Mouse (Mus musculus): ENCODE measurements at regions not wholly inside any gene's neighbourhood (a gene's known extent, or its start where the extent isn't known, plus 50 kb on each side); places are given as distances from the start of the nearest gene placed in this dataset.

GRCm38 (mm10) chr13:34800906-34801305 lies 66.3 kb downstream of the Fam50b start:
- Histone ChIP-seq H3K27ac (replicated peaks; ENCODE audit: low read depth, low read length) (no peak overlapping the region), H3K4me2 (ENCODE audit: low read length) (no peak overlapping the region), H3K9ac (replicated peaks; ENCODE audit: low read length) (no peak overlapping the region), H3K27me3 (ENCODE audit: control insufficient read depth, insufficient read depth, low read length) (no peaks in the 10 kb centered on the region), H3K4me3 (replicated peaks; ENCODE audit: low read depth, low read length) (no peak overlapping the region), H3K4me1 (ENCODE audit: control insufficient read depth, insufficient read depth, low read length) (no peaks in the 10 kb centered on the region), H3K36me3 (ENCODE audit: control insufficient read depth, insufficient read depth, low read length) (no peaks in the 10 kb centered on the region), H3K9me3 (ENCODE audit: control insufficient read depth, low read length) (no peaks in the 10 kb centered on the region)
- 54% methylated on average over 5 of the region's 5 CpGs for WGBS
- no peak for DNase-seq
- no peak for ATAC-seq (ENCODE audit: low FRiP score, low TSS enrichment)

DNA sequence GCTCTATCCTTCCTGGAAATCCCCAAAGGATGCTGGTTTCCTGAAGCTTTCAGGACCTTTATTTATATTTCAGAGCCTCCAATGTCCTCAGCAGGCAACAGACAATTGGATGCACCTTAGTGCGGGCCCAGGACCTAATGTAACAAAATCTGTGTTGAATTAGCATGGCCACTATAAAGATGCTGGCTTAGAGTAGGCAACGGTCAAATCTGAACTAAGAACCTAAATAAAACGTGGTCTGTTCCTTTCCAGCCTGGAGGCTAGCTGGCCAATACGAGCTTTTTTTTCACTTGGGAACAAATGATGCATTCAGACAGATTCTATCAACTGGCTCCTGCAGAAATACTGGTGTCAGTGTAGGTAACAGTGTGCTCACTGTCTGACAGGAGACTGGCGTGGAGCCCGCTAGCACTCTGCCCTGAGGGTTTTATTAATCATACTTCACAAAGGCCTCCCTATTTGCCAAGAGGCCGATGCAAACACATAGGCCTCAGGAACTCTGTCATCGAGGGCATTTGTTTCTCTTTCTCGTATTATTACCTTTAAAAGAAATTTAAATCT lies 68.5 kb upstream of the Prpf4b start:
- no peak overlapping the region for H3K4me2 ChIP-seq (ENCODE audit: low read length)
- no peaks in the 10 kb centered on the region for H3K27me3 ChIP-seq (ENCODE audit: control insufficient read depth, insufficient read depth, low read length)
- DNase-seq, result peak; percentile 70
- no peak overlapping the region for H3K4me3 ChIP-seq (replicated peaks; ENCODE audit: low read depth, low read length)
- 33% methylated on average over 9 of the region's 9 CpGs for WGBS
- peaks cover 4% of the 10 kb centered on the region; the same call in 1 of the 2 replicates for H3K4me1 ChIP-seq (ENCODE audit: control insufficient read depth, insufficient read depth, low read length)
- H3K9me3 ChIP-seq (ENCODE audit: control insufficient read depth, low read length), result no peaks in the 10 kb centered on the region
- no peaks in the 10 kb centered on the region for H3K36me3 ChIP-seq (ENCODE audit: control insufficient read depth, insufficient read depth, low read length)
- no peak overlapping the region for H3K9ac ChIP-seq (replicated peaks; ENCODE audit: low read length)
- H3K27ac ChIP-seq (replicated peaks; ENCODE audit: low read depth, low read length), result peak overlapping the region; percentile 49
- ATAC-seq (ENCODE audit: low FRiP score, low TSS enrichment), result peak; percentile 43; the same call in 1 of the 2 replicates

DNA sequence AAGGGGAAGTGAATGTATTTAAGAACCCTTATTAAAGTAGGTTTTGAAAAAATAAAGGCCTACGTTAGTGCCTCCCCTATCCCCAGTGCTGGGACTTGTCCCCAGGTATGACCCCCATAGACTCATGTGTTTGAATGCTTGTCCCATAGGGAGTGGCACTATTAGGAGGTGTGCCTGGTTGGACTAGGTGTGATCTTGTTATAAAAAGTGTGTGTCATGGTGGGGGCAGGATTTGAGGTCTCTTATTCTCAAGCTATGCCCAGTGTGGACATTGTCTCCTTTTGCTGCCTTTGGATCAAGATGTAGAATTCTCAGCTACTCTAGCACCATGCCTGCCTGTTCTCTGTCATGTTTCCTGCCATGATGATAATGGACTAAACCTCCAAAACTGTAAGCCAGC lies 65.6 kb upstream of the Prpf4b start:
- Histone ChIP-seq H3K27ac (replicated peaks; ENCODE audit: low read depth, low read length) (no peak overlapping the region), H3K4me2 (ENCODE audit: low read length) (no peak overlapping the region), H3K4me3 (replicated peaks; ENCODE audit: low read depth, low read length) (no peak overlapping the region), H3K4me1 (ENCODE audit: control insufficient read depth, insufficient read depth, low read length) (peaks cover 4% of the 10 kb centered on the region), H3K9me3 (ENCODE audit: control insufficient read depth, low read length) (no peaks in the 10 kb centered on the region), H3K27me3 (ENCODE audit: control insufficient read depth, insufficient read depth, low read length) (no peaks in the 10 kb centered on the region), H3K9ac (replicated peaks; ENCODE audit: low read length) (no peak overlapping the region), H3K36me3 (ENCODE audit: control insufficient read depth, insufficient read depth, low read length) (no peaks in the 10 kb centered on the region)
- ATAC-seq (ENCODE audit: low FRiP score, low TSS enrichment) (no peak), DNase-seq (no peak)
- 92% methylated on average over 1 of the region's 1 CpGs for WGBS

DNA sequence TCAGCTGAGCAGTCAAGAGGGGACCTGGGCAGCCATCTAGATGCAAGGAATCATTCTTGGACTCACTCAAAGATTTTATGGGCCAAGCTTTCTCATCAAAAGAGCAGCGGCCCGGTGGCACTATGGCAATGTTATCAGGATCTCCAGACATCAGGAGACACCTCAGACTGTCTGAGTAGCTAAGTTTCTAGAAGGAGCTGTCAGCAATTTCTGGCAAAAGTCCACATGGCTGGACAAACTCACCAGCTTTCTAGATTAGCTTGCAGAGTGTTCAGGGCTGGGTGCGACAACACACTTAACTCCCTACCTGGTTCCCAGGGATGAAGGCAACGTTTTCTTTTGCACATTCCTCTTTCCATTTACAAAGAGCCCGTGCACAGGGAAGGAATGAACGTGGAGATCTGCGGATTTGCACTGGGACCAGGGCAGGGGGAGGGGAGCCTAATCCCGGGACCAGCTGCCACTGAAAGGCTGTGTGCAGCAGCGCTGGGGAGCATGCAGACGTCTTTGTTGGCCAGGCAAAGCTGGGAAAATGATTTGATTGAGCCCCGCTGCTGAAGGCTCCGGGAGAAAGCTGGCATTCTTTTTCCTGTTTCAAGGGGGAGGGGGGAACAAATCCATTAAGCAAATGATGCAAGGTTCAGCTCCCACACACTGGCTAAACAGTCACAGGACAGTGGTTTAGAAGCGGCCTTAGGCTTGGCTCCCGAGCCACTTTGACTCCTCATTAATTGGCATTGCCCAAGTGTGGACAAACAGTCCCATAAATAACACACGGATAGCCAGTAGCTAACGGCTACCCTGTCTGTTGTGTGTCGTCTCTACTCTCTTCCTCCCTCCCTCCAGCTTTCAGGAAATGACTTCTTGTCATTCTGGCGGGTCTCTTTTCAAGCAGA lies 60.7 kb upstream of the Prpf4b start:
- DNase-seq (peak; percentile 85), ATAC-seq (ENCODE audit: low FRiP score, low TSS enrichment) (peak; percentile 92)
- Histone ChIP-seq H3K4me1 (ENCODE audit: control insufficient read depth, insufficient read depth, low read length) (peaks cover 12% of the 10 kb centered on the region), H3K36me3 (ENCODE audit: control insufficient read depth, insufficient read depth, low read length) (no peaks in the 10 kb centered on the region), H3K4me3 (replicated peaks; ENCODE audit: low read depth, low read length) (no peak overlapping the region), H3K4me2 (ENCODE audit: low read length) (peak overlapping the region; percentile 33), H3K9me3 (ENCODE audit: control insufficient read depth, low read length) (no peaks in the 10 kb centered on the region), H3K27me3 (ENCODE audit: control insufficient read depth, insufficient read depth, low read length) (no peaks in the 10 kb centered on the region), H3K27ac (replicated peaks; ENCODE audit: low read depth, low read length) (peak overlapping the region; percentile 88), H3K9ac (replicated peaks; ENCODE audit: low read length) (no peak overlapping the region; the same call in 1 of the 2 replicates)
- WGBS, result 5% methylated on average over 18 of the region's 18 CpGs

DNA sequence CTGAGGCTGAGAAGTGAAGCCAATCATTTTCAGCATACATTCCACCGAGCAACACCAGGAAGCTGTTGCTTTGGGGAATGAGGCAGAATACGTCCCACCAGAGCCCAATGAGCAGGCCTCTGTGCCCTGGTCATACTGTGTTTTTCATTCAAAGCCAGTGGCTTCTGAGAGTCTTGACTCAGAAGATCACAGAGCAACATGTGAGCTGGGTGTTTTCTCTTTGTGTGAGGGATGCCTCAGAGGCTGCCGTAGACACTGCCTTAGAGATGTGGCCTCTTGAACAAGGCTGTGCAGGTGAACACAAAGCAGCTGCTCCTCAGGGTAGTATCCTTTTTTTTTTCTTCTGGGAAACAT lies 60.1 kb upstream of the Prpf4b start:
- Histone ChIP-seq H3K36me3 (ENCODE audit: control insufficient read depth, insufficient read depth, low read length) (no peaks in the 10 kb centered on the region), H3K27me3 (ENCODE audit: control insufficient read depth, insufficient read depth, low read length) (no peaks in the 10 kb centered on the region), H3K4me1 (ENCODE audit: control insufficient read depth, insufficient read depth, low read length) (peaks cover 12% of the 10 kb centered on the region), H3K27ac (replicated peaks; ENCODE audit: low read depth, low read length) (peak overlapping the region; percentile 88), H3K9ac (replicated peaks; ENCODE audit: low read length) (no peak overlapping the region), H3K4me3 (replicated peaks; ENCODE audit: low read depth, low read length) (no peak overlapping the region), H3K4me2 (ENCODE audit: low read length) (peak overlapping the region; percentile 33), H3K9me3 (ENCODE audit: control insufficient read depth, low read length) (no peaks in the 10 kb centered on the region)
- 6% methylated on average over 3 of the region's 3 CpGs for WGBS
- DNase-seq, result no peak
- ATAC-seq (ENCODE audit: low FRiP score, low TSS enrichment), result peak; percentile 36

GRCm38 (mm10) chr13:34818211-34818610 lies 56.9 kb upstream of the Prpf4b start:
- ATAC-seq (ENCODE audit: low FRiP score, low TSS enrichment) (no peak), DNase-seq (no peak)
- Histone ChIP-seq H3K4me3 (replicated peaks; ENCODE audit: low read depth, low read length) (no peak overlapping the region), H3K9me3 (ENCODE audit: control insufficient read depth, low read length) (no peaks in the 10 kb centered on the region), H3K9ac (replicated peaks; ENCODE audit: low read length) (no peak overlapping the region), H3K4me2 (ENCODE audit: low read length) (no peak overlapping the region), H3K36me3 (ENCODE audit: control insufficient read depth, insufficient read depth, low read length) (no peaks in the 10 kb centered on the region), H3K27me3 (ENCODE audit: control insufficient read depth, insufficient read depth, low read length) (no peaks in the 10 kb centered on the region), H3K4me1 (ENCODE audit: control insufficient read depth, insufficient read depth, low read length) (peaks cover 12% of the 10 kb centered on the region), H3K27ac (replicated peaks; ENCODE audit: low read depth, low read length) (no peak overlapping the region)
- WGBS, result 94% methylated on average over 5 of the region's 5 CpGs

DNA sequence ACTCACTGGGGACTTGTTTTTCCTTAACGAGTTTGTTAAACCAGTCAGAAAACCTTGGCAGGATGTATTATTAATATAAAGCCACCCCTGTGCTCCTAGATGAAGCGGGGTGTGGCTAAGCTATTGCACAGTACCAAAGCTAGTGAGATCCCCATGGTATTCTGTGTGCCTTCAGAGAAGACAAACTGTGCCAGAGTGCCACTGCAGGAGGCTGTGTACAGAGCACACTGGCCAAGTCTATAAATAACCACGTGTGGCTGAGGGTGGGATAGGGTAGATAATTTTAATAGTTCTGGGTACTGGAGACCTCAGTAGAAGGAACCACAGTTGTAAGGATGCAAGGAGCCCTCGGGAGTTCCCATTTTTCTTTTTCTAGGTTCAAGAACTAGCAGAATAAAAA lies 54.7 kb upstream of the Prpf4b start:
- Histone ChIP-seq H3K9ac (replicated peaks; ENCODE audit: low read length) (no peak overlapping the region), H3K36me3 (ENCODE audit: control insufficient read depth, insufficient read depth, low read length) (no peaks in the 10 kb centered on the region), H3K4me2 (ENCODE audit: low read length) (no peak overlapping the region), H3K9me3 (ENCODE audit: control insufficient read depth, low read length) (no peaks in the 10 kb centered on the region), H3K27ac (replicated peaks; ENCODE audit: low read depth, low read length) (no peak overlapping the region), H3K27me3 (ENCODE audit: control insufficient read depth, insufficient read depth, low read length) (no peaks in the 10 kb centered on the region), H3K4me1 (ENCODE audit: control insufficient read depth, insufficient read depth, low read length) (peaks cover 3% of the 10 kb centered on the region), H3K4me3 (replicated peaks; ENCODE audit: low read depth, low read length) (no peak overlapping the region)
- DNase-seq, result peak; percentile 23
- 55% methylated on average over 4 of the region's 4 CpGs for WGBS
- ATAC-seq (ENCODE audit: low FRiP score, low TSS enrichment), result peak; percentile 63

- WGBS, result 90% methylated on average over 3 of the region's 3 CpGs
- DNase-seq, result no peak
- Histone ChIP-seq H3K36me3 (ENCODE audit: control insufficient read depth, insufficient read depth, low read length) (no peaks in the 10 kb centered on the region), H3K9me3 (ENCODE audit: control insufficient read depth, low read length) (no peaks in the 10 kb centered on the region), H3K9ac (replicated peaks; ENCODE audit: low read length) (no peak overlapping the region), H3K27ac (replicated peaks; ENCODE audit: low read depth, low read length) (no peak overlapping the region), H3K27me3 (ENCODE audit: control insufficient read depth, insufficient read depth, low read length) (no peaks in the 10 kb centered on the region), H3K4me1 (ENCODE audit: control insufficient read depth, insufficient read depth, low read length) (no peaks in the 10 kb centered on the region), H3K4me2 (ENCODE audit: low read length) (no peak overlapping the region), H3K4me3 (replicated peaks; ENCODE audit: low read depth, low read length) (no peak overlapping the region)
- ATAC-seq (ENCODE audit: low FRiP score, low TSS enrichment), result no peak
These were observed 53.2 kb upstream of the Prpf4b start for GRCm38 (mm10) chr13:34821946-34822345.

DNA sequence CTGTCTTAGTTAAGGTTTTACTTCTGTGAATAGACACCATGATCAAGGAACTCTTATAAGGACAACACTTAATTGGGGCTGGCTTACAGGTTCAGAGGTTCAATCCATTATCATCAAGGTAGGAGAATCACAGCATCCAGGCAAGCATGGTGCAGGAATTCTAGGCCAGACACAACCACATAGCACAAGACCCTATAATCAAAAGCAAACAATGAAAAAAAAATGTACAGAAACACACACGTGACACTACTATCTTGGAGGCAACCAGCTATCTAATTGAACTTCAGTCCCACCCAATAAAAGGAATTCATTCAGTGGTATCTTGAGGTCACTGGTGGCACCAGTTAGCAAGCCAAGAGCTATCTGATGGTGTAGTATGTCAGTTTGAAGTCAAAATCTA lies 50.9 kb upstream of the Prpf4b start:
- no peak overlapping the region for H3K27ac ChIP-seq (replicated peaks; ENCODE audit: low read depth, low read length)

More for the DNA sequence above, 50.9 kb upstream of the Prpf4b start:
- Histone ChIP-seq H3K36me3 (ENCODE audit: control insufficient read depth, insufficient read depth, low read length) (no peaks in the 10 kb centered on the region), H3K9me3 (ENCODE audit: control insufficient read depth, low read length) (no peaks in the 10 kb centered on the region), H3K4me3 (replicated peaks; ENCODE audit: low read depth, low read length) (no peak overlapping the region), H3K27me3 (ENCODE audit: control insufficient read depth, insufficient read depth, low read length) (no peaks in the 10 kb centered on the region), H3K4me1 (ENCODE audit: control insufficient read depth, insufficient read depth, low read length) (peaks cover 17% of the 10 kb centered on the region), H3K4me2 (ENCODE audit: low read length) (no peak overlapping the region), H3K9ac (replicated peaks; ENCODE audit: low read length) (no peak overlapping the region)
- 95% methylated on average over 1 of the region's 1 CpGs for WGBS
- no peak for ATAC-seq (ENCODE audit: low FRiP score, low TSS enrichment)
- DNase-seq, result no peak

All from midbrain, embryonic 14.5 days (tissue).